Mouse (Mus musculus): ENCODE measurements around the gene Dync1li1.

DNA sequence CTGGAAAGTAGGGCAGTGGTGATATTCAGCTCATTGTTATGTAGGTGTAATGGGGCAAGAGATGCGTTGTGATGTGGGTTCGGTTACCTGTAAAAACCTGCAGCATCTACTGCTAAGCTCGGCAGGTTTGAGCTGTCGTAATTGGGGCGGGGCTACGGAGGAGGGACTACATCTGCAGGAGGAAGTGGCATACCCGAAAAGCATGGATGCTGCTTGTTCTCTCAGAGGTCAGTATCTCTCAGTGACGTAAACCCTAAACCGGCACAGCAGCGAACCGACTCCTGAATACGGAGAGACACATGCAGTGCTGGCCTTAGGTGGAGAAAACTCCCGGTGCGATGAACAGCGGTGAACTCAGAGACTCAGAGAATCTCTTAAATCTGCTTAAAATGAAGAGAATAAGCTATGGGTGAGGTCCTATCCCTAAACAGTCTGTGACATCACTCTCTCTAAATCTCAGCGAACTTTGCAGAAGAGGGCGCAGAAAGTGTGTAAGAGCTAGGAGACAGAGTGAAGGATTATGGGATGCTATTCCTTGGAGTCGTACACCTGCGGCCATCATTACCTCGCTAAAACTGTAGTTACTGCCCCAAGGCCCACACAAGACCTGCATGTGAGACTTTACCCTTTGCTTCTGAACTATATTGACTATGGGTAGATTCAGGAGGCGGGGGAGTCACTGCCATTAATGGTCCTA lies 37.5 kb upstream of the Dync1li1 start:
- TF ChIP-seq CTCF (IDR thresholded peaks at IDR 0.05) (no peak), EP300 (IDR thresholded peaks at IDR 0.05) (no peak)
